Mouse (Mus musculus) cerebellum, postnatal 25 days (tissue): ENCODE measurements around the gene Spag5.

Source experiments
- DNase-seq, 2 experiments: peaks; one replicate each; pipeline ENCODE4 v3.0.0; 2021; ENCODE audit warnings: mixed read lengths in 2 of 2

Gene Spag5

GRCm38 (mm10) chr11:78324000-78324785 is 22.9 kb downstream of the Spag5 start:
- DNase-seq: peak; percentile 39 to 69

GRCm38 (mm10) chr11:78324965-78325364 is 23.6 kb downstream of the Spag5 start:
- DNase-seq: peak in 1 of 2 experiments; percentile 47

GRCm38 (mm10) chr11:78327215-78327614 is 25.9 kb downstream of the Spag5 start:
- no peak for DNase-seq

GRCm38 (mm10) chr11:78327634-78328511 is 26.5 kb downstream of the Spag5 start, which contains the start of gene Pigs:
Pigs (plus strand) TSS chr11:78328415.
- peak; percentile 97 to 99 for DNase-seq

- DNase-seq: no peak
These were observed 27.3 kb downstream of the Spag5 start for GRCm38 (mm10) chr11:78328512-78329056.

- DNase-seq: no peak
These were observed 31.3 kb downstream of the Spag5 start for GRCm38 (mm10) chr11:78332676-78333075.

- DNase-seq: no peak
These were observed 32.7 kb downstream of the Spag5 start for GRCm38 (mm10) chr11:78333992-78334391.

GRCm38 (mm10) chr11:78337040-78337439 is 35.7 kb downstream of the Spag5 start:
- no peak for DNase-seq

GRCm38 (mm10) chr11:78341702-78342101 is 40.4 kb downstream of the Spag5 start:
- no peak for DNase-seq

GRCm38 (mm10) chr11:78343381-78344327 is 42.3 kb downstream of the Spag5 start, which contains the start of gene Unc119:
Unc119 (plus strand) TSS chr11:78343482.
- peak; percentile 77 to 87 for DNase-seq

GRCm38 (mm10) chr11:78344328-78344889 is 43.1 kb downstream of the Spag5 start:
- no peak for DNase-seq

- DNase-seq: peak in 1 of 2 experiments; percentile 42
These were observed 43.8 kb downstream of the Spag5 start for GRCm38 (mm10) chr11:78344890-78345715.

- no peak for DNase-seq
These were observed 44.5 kb downstream of the Spag5 start for GRCm38 (mm10) chr11:78345801-78346200.

GRCm38 (mm10) chr11:78346326-78347069 is 45.2 kb downstream of the Spag5 start:
- DNase-seq: no peak

GRCm38 (mm10) chr11:78347070-78347754 is 45.9 kb downstream of the Spag5 start:
- DNase-seq: peak; percentile 83 to 90

- DNase-seq: no peak
These were observed 46.6 kb downstream of the Spag5 start for GRCm38 (mm10) chr11:78347908-78348307.

GRCm38 (mm10) chr11:78348474-78348873 is 47.1 kb downstream of the Spag5 start:
- DNase-seq: no peak

GRCm38 (mm10) chr11:78349441-78350358 is 48.4 kb downstream of the Spag5 start:
- no peak for DNase-seq
